Mouse (Mus musculus): ENCODE results near the gene Zfhx3. TPM values are rescaled to one million over a fixed set of nuclear protein-coding genes. Genes with fewer than 3 reads are reported as not detected.

Zfhx3 gene
- polyA plus RNA-seq, 1 experiment from 2014 or later, result 32.2 TPM

GRCm38 (mm10) chr8:108736442-108736841 lies 794.0 kb downstream of the Zfhx3 start:
- Histone ChIP-seq H3K27me3 (ENCODE audit: control insufficient read depth, insufficient read depth, low read length) (no peaks in the 10 kb centered on the region), H3K27ac (ENCODE audit: low read depth, low read length) (no peak overlapping the region), H3K4me2 (ENCODE audit: low read depth, low read length) (no peak overlapping the region), H3K4me1 (ENCODE audit: control insufficient read depth, insufficient read depth, low read length) (peaks cover 20% of the 10 kb centered on the region), H3K9ac (replicated peaks; ENCODE audit: low read depth, low read length) (no peak overlapping the region), H3K36me3 (ENCODE audit: control insufficient read depth, insufficient read depth, low read length) (no peaks in the 10 kb centered on the region), H3K4me3 (ENCODE audit: low read depth, low read length) (no peak overlapping the region), H3K9me3 (ENCODE audit: control insufficient read depth, low read length) (no peaks in the 10 kb centered on the region)
- 5% methylated on average over 9 of the region's 9 CpGs for WGBS
- no peak for ATAC-seq (ENCODE audit: low read depth)

GRCm38 (mm10) chr8:108738179-108738578 lies 795.7 kb downstream of the Zfhx3 start:
- no peaks in the 10 kb centered on the region for H3K27me3 ChIP-seq (ENCODE audit: control insufficient read depth, insufficient read depth, low read length)
- ATAC-seq (ENCODE audit: low read depth), result no peak
- H3K4me2 ChIP-seq (ENCODE audit: low read depth, low read length), result no peak overlapping the region
- peaks cover 12% of the 10 kb centered on the region for H3K4me1 ChIP-seq (ENCODE audit: control insufficient read depth, insufficient read depth, low read length)
- H3K9me3 ChIP-seq (ENCODE audit: control insufficient read depth, low read length), result no peaks in the 10 kb centered on the region
- 84% methylated on average over 10 of the region's 10 CpGs for whole genome bisulfite sequencing
- H3K4me3 ChIP-seq (ENCODE audit: low read depth, low read length), result no peak overlapping the region
- H3K27ac ChIP-seq (ENCODE audit: low read depth, low read length), result no peak overlapping the region
- no peak overlapping the region for H3K9ac ChIP-seq (replicated peaks; ENCODE audit: low read depth, low read length)
- H3K36me3 ChIP-seq (ENCODE audit: control insufficient read depth, insufficient read depth, low read length), result no peaks in the 10 kb centered on the region

GRCm38 (mm10) chr8:108739517-108739916 lies 797.1 kb downstream of the Zfhx3 start:
- Histone ChIP-seq H3K9ac (replicated peaks; ENCODE audit: low read depth, low read length) (no peak overlapping the region), H3K36me3 (ENCODE audit: control insufficient read depth, insufficient read depth, low read length) (no peaks in the 10 kb centered on the region), H3K9me3 (ENCODE audit: control insufficient read depth, low read length) (no peaks in the 10 kb centered on the region), H3K4me2 (ENCODE audit: low read depth, low read length) (no peak overlapping the region), H3K4me3 (ENCODE audit: low read depth, low read length) (no peak overlapping the region), H3K4me1 (ENCODE audit: control insufficient read depth, insufficient read depth, low read length) (peaks cover 4% of the 10 kb centered on the region), H3K27ac (ENCODE audit: low read depth, low read length) (no peak overlapping the region), H3K27me3 (ENCODE audit: control insufficient read depth, insufficient read depth, low read length) (no peaks in the 10 kb centered on the region)
- no peak for ATAC-seq (ENCODE audit: low read depth)
- 78% methylated on average over 6 of the region's 6 CpGs for WGBS

- ATAC-seq (ENCODE audit: low read depth), result no peak
- no peak overlapping the region for H3K4me2 ChIP-seq (ENCODE audit: low read depth, low read length)
- H3K36me3 ChIP-seq (ENCODE audit: control insufficient read depth, insufficient read depth, low read length), result no peaks in the 10 kb centered on the region
- 87% methylated on average over 13 of the region's 13 CpGs for WGBS
- H3K27me3 ChIP-seq (ENCODE audit: control insufficient read depth, insufficient read depth, low read length), result no peaks in the 10 kb centered on the region
- H3K4me1 ChIP-seq (ENCODE audit: control insufficient read depth, insufficient read depth, low read length), result peaks cover 4% of the 10 kb centered on the region
- no peaks in the 10 kb centered on the region for H3K9me3 ChIP-seq (ENCODE audit: control insufficient read depth, low read length)
- H3K4me3 ChIP-seq (ENCODE audit: low read depth, low read length), result no peak overlapping the region
- no peak overlapping the region for H3K9ac ChIP-seq (replicated peaks; ENCODE audit: low read depth, low read length)
- no peak overlapping the region for H3K27ac ChIP-seq (ENCODE audit: low read depth, low read length)
Measured at GRCm38 (mm10) chr8:108740443-108740842, 798.0 kb downstream of the Zfhx3 start.

DNA sequence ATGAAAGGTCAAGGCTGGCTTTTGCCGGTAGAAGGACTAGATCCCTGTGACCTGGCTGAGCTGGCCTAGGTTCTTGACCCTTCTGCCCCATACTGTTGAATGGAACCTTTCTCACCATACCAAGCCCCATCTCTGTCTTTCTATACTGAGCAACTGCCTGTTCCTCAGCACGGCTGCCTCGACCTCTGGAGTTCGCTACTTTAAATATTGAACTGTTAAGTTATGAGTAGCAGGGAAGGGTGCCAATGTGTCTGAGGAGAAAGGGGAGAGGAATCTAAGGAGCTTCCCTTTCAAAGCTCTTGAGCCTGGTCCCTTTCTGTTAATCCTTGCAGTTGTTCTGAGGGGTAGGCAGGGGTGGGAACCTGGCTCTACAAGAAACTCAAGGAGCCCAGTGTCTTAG lies 799.2 kb downstream of the Zfhx3 start:
- no peaks in the 10 kb centered on the region for H3K27me3 ChIP-seq (ENCODE audit: control insufficient read depth, insufficient read depth, low read length)
- H3K4me3 ChIP-seq (ENCODE audit: low read depth, low read length), result no peak overlapping the region
- no peaks in the 10 kb centered on the region for H3K9me3 ChIP-seq (ENCODE audit: control insufficient read depth, low read length)
- ATAC-seq (ENCODE audit: low read depth), result no peak
- no peaks in the 10 kb centered on the region for H3K36me3 ChIP-seq (ENCODE audit: control insufficient read depth, insufficient read depth, low read length)
- H3K4me2 ChIP-seq (ENCODE audit: low read depth, low read length), result no peak overlapping the region
- H3K4me1 ChIP-seq (ENCODE audit: control insufficient read depth, insufficient read depth, low read length), result peaks cover 2% of the 10 kb centered on the region
- 87% methylated on average over 4 of the region's 4 CpGs for WGBS
- H3K9ac ChIP-seq (replicated peaks; ENCODE audit: low read depth, low read length), result no peak overlapping the region
- H3K27ac ChIP-seq (ENCODE audit: low read depth, low read length), result no peak overlapping the region

GRCm38 (mm10) chr8:108742465-108742864 lies 800.0 kb downstream of the Zfhx3 start:
- Histone ChIP-seq H3K27ac (ENCODE audit: low read depth, low read length) (no peak overlapping the region), H3K4me1 (ENCODE audit: control insufficient read depth, insufficient read depth, low read length) (no peaks in the 10 kb centered on the region; the same call in 1 of the 2 replicates), H3K4me2 (ENCODE audit: low read depth, low read length) (no peak overlapping the region), H3K27me3 (ENCODE audit: control insufficient read depth, insufficient read depth, low read length) (no peaks in the 10 kb centered on the region), H3K9me3 (ENCODE audit: control insufficient read depth, low read length) (no peaks in the 10 kb centered on the region), H3K4me3 (ENCODE audit: low read depth, low read length) (no peak overlapping the region), H3K9ac (replicated peaks; ENCODE audit: low read depth, low read length) (no peak overlapping the region), H3K36me3 (ENCODE audit: control insufficient read depth, insufficient read depth, low read length) (no peaks in the 10 kb centered on the region)
- ATAC-seq (ENCODE audit: low read depth), result no peak
- WGBS, result 72% methylated on average over 10 of the region's 10 CpGs

DNA sequence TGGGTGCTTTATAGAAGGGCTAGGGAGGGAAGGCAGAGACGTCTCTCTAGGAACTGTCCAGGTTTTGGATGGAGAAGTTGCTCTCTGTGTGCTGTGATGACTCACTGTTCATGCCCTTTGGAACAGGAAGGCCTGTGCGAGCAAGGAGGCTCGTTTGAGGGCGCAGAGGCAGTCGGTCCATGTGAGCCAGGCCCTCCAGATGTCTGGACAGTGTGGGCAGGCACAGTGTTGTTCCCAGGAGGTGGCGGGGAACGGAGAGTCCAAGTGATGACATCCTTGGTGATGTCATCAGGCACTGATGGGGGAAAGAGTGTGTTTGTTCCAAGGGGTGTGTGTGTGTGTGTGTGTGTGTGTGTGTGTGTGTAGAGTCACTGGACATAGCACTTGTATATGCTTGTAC lies 800.8 kb downstream of the Zfhx3 start:
- 79% methylated on average over 7 of the region's 7 CpGs for WGBS
- Histone ChIP-seq H3K4me2 (ENCODE audit: low read depth, low read length) (no peak overlapping the region), H3K27ac (ENCODE audit: low read depth, low read length) (no peak overlapping the region), H3K9me3 (ENCODE audit: control insufficient read depth, low read length) (no peaks in the 10 kb centered on the region), H3K9ac (replicated peaks; ENCODE audit: low read depth, low read length) (no peak overlapping the region), H3K36me3 (ENCODE audit: control insufficient read depth, insufficient read depth, low read length) (no peaks in the 10 kb centered on the region), H3K27me3 (ENCODE audit: control insufficient read depth, insufficient read depth, low read length) (no peaks in the 10 kb centered on the region), H3K4me1 (ENCODE audit: control insufficient read depth, insufficient read depth, low read length) (no peaks in the 10 kb centered on the region), H3K4me3 (ENCODE audit: low read depth, low read length) (no peak overlapping the region)
- ATAC-seq (ENCODE audit: low read depth), result no peak

- 94% methylated on average over 7 of the region's 7 CpGs for WGBS
- H3K9ac ChIP-seq (replicated peaks; ENCODE audit: low read depth, low read length), result no peak overlapping the region
- H3K4me1 ChIP-seq (ENCODE audit: control insufficient read depth, insufficient read depth, low read length), result 0 out of 2 replicates have a peak, but pooled peaks cover 12% of the 10 kb centered on the region
- ATAC-seq (ENCODE audit: low read depth), result no peak
- H3K36me3 ChIP-seq (ENCODE audit: control insufficient read depth, insufficient read depth, low read length), result no peaks in the 10 kb centered on the region
- no peak overlapping the region for H3K27ac ChIP-seq (ENCODE audit: low read depth, low read length)
- no peaks in the 10 kb centered on the region for H3K27me3 ChIP-seq (ENCODE audit: control insufficient read depth, insufficient read depth, low read length)
- no peak overlapping the region for H3K4me2 ChIP-seq (ENCODE audit: low read depth, low read length)
- no peaks in the 10 kb centered on the region for H3K9me3 ChIP-seq (ENCODE audit: control insufficient read depth, low read length)
- no peak overlapping the region for H3K4me3 ChIP-seq (ENCODE audit: low read depth, low read length)
Measured at GRCm38 (mm10) chr8:108745551-108745950, 803.1 kb downstream of the Zfhx3 start.

DNA sequence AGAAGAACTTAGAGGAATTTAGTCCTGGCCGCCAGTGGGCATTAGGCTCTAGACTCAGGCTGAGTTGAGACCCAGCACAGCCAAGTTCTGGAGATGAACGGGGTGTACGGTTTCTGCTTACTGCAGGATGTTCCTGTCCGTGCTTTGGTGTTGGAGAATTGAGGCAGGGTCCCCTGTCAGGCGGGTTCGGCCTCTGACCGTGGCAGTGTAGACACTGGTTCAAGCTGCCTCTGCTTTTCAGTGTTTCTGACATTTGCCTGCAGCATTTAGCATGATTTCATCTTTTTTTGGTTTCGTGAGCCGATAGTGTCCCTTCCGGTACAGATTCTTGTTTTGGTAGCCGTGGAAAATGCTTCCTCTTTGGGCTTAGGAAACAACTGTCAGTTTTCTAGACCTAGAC lies 805.7 kb downstream of the Zfhx3 start:
- Histone ChIP-seq H3K27me3 (ENCODE audit: control insufficient read depth, insufficient read depth, low read length) (no peaks in the 10 kb centered on the region), H3K9me3 (ENCODE audit: control insufficient read depth, low read length) (no peaks in the 10 kb centered on the region), H3K4me3 (ENCODE audit: low read depth, low read length) (no peak overlapping the region), H3K9ac (replicated peaks; ENCODE audit: low read depth, low read length) (no peak overlapping the region), H3K4me1 (ENCODE audit: control insufficient read depth, insufficient read depth, low read length) (0 out of 2 replicates have a peak, but pooled peaks cover 12% of the 10 kb centered on the region), H3K36me3 (ENCODE audit: control insufficient read depth, insufficient read depth, low read length) (no peaks in the 10 kb centered on the region), H3K4me2 (ENCODE audit: low read depth, low read length) (no peak overlapping the region), H3K27ac (ENCODE audit: low read depth, low read length) (no peak overlapping the region)
- no peak for ATAC-seq (ENCODE audit: low read depth)
- 64% methylated on average over 11 of the region's 11 CpGs for whole genome bisulfite sequencing

Data from neural tube, embryonic 14.5 days (tissue).